Mouse (Mus musculus) E14TG2a.4 (cell line): ENCODE measurements around the gene Cacng2.
A peak's percentile ranks its signal among the peaks of the same experiment; 100 is the strongest.

Experiments
- H3K27me3 ChIP-seq: 2 replicates; pipeline ENCODE4 v1.6.1; 2014; ENCODE audit warnings: low read length, control low read depth; ENCODE audit not compliant: insufficient read depth
- H3K36me3 ChIP-seq: 2 replicates; pipeline ENCODE4 v1.6.1; 2014; ENCODE audit warnings: low read length, control low read depth; ENCODE audit not compliant: insufficient read depth
- H3K4me1 ChIP-seq: replicated peaks from 2 replicates; pipeline ENCODE4 v1.6.1; 2014; ENCODE audit warnings: low read depth, low read length, control low read depth
- H3K4me3 ChIP-seq: replicated peaks from 2 replicates; pipeline ENCODE4 v1.5.1; 2014; ENCODE audit warnings: mild to moderate bottlenecking, low read length
- H3K9me3 ChIP-seq: 2 replicates; pipeline ENCODE4 v1.6.1; 2014; ENCODE audit warnings: low read length, control low read depth
- CTCF ChIP-seq: conservative IDR thresholded peaks from 2 replicates; pipeline ENCODE4 v1.5.1; 2014; ENCODE audit warnings: low read length
- NANOG ChIP-seq: IDR thresholded peaks from 2 replicates; pipeline ENCODE4 v1.6.1; 2014; ENCODE audit warnings: borderline replicate concordance, low read length, mixed read lengths
- POU5F1 ChIP-seq: IDR thresholded peaks from 2 replicates; pipeline ENCODE4 v1.6.1; 2014; ENCODE audit warnings: low read length, borderline replicate concordance

Gene Cacng2

DNA sequence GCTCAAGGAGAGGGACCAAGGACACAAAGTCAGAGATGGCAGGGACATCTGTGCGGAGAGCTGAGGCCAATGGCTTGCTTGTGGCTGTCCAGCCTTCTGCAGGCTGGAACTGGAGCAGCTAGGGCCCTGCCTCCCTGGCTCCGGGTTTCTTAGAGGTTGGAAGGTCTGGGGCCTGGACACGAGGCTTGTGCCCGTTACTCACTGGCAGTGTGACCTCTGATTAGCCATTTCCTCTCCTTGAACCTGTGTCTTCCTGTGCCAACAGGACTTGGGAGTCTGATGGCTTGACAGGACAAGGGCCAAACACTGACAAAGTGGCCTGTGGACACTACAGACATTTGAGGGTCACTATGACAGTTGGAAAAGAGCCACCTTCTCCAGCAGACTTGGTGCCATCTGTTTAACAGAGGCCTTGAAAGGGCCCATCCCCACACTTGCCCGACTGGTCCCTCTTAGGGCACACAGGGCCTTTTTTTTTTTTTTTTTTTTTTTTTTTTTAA lies 138.6 kb downstream of the Cacng2 start:
- TF ChIP-seq CTCF (no peak), POU5F1 (no peak), NANOG (no peak)
- Histone ChIP-seq H3K4me3 (no peak overlapping the region), H3K9me3 (no peaks in the 10 kb centered on the region), H3K4me1 (peaks cover 5% of the 10 kb centered on the region; the same call in 1 of the 2 replicates), H3K36me3 (no peaks in the 10 kb centered on the region), H3K27me3 (peaks cover 22% of the 10 kb centered on the region)

DNA sequence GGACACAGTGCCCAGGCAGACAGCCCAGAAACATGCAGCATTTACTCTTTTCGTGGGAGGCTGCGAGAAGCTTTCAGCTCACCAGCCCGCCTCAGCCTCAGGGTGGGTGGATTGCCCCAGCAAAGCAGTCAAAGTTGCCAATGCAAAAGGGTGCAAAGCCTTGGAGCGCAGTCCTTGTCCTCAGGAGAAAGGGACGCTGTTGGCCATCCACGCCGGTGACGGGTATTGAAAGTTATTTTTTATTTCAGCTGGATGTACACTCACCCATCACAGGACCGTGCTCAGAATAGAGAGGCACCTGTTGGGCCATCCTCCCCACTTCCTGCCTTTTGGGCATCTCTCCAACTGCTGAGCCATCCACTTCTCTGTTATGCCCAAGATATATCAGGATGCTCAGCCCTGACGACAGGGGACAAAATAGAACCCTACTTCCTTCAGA lies 140.4 kb downstream of the Cacng2 start:
- TF ChIP-seq CTCF: no peak
- no peak for TF ChIP-seq NANOG
- TF ChIP-seq POU5F1: no peak
- Histone ChIP-seq H3K4me3 (no peak overlapping the region), H3K9me3 (no peaks in the 10 kb centered on the region), H3K27me3 (peaks cover 11% of the 10 kb centered on the region), H3K36me3 (no peaks in the 10 kb centered on the region), H3K4me1 (peaks cover 5% of the 10 kb centered on the region; the same call in 1 of the 2 replicates)

DNA sequence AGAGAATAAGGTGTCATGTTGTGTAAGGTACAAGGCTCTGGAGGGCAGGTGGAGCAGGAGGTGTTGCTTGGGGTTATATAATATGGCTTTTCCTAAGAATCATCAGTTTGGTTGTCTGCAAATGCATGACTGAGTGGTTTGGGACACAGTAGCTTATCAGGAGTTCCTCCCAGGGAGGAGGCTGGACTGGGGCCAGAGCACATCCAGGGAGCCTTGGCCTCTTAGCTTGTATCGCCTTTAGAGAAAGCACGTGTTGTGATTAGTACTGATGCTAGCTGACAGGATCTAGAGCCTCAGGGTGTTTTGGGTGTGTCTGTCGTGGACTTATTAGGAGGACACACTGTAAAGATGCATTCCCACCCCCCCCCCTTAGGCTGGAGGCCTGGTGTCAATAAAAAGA lies 142.2 kb downstream of the Cacng2 start:
- no peak overlapping the region for H3K4me3 ChIP-seq

DNA sequence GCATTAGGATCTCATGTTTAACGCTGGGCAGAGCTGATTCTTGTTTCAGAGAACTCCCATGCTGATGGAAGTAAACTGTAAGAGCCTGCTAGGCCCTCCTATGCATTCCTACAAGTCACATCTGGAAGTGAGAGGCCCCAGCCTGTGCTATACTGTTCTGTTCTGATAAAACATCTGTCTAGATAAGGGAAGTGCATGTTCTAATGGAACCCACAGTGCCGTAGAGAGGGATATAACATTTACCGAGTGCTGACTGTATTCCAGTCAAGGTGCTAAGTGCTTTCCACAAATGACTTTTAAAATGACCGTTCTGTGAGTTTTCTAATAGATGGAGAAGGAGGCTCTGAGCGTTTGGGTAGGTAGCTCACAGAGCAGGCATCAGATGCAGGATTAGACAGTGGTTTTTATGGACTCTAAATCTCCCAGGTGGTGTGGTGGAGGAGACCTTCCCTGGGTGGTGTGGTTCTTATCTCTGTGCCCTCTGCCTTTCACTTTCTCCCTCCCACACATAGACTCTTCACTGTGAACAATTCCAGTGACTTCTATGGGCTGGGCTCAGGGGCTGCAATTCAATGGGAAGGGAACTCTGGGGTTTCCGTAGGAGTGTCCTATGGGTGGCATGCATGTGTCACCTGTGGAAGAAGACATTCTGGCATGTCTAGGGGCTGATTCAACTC lies 145.5 kb downstream of the Cacng2 start:
- Histone ChIP-seq H3K4me3 (no peak overlapping the region), H3K27me3 (no peaks in the 10 kb centered on the region), H3K4me1 (peaks cover 23% of the 10 kb centered on the region), H3K36me3 (peaks cover 1% of the 10 kb centered on the region), H3K9me3 (no peaks in the 10 kb centered on the region)
- TF ChIP-seq POU5F1 (no peak), NANOG (no peak), CTCF (no peak)

More for the DNA sequence above, 142.2 kb downstream of the Cacng2 start:
- TF ChIP-seq CTCF: no peak
- TF ChIP-seq NANOG: no peak
- no peak for TF ChIP-seq POU5F1
- Histone ChIP-seq H3K36me3 (no peaks in the 10 kb centered on the region), H3K27me3 (peaks cover 4% of the 10 kb centered on the region; the same call in 1 of the 2 replicates), H3K9me3 (no peaks in the 10 kb centered on the region), H3K4me1 (peaks cover 8% of the 10 kb centered on the region)

DNA sequence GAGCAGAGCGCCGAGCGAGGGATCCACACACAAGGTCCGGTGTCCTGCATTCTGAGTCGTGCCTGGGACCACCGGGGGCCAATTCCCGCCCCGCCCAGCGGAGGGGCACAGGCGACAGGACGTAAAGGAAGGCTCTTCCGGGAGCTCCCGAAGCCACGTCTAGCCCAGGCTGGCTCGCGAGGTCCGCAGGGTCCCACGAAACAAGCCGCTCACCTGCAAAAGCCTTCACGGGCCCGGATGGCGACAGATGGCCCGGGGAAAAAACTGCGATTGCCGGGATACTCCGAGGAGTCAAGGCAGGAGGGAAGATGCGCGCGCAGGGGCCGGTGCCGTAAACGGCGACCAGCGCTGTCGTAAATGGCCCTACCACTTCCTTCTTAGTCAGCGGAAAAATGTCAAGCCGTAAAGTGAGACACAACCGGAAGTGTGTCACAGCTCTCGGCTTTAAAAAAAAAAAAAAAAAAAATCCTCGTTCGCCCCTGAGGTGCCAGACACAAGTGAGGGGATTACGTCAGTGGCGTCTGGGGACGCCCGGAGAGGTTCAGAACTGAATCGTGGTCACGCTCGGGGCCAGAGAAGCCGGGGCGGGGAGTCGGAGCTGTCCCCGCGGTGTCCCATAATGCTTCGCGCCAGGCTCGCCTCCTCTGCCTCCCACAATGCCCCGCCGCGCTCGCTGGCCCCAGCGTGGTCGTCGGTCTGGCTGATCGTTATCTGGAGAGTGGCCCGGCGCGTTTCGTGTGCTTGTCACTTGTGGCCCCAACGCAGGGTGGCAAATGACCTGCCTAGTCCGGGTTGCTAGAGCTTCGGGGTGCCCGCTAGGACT lies 149.1 kb downstream of the Cacng2 start, which contains the start of gene Eif3d:
Gene Eif3d (minus strand): TSS at position 344 of the 823 bp plus-strand sequence.
- no peaks in the 10 kb centered on the region for H3K9me3 ChIP-seq
- H3K27me3 ChIP-seq: no peaks in the 10 kb centered on the region
- H3K4me3 ChIP-seq: peak within 1 kb of the TSS; percentile 99
- TF ChIP-seq POU5F1 (no peak), NANOG (no peak), CTCF (no peak)
- H3K36me3 ChIP-seq: peaks cover 38% of the 10 kb centered on the region
- H3K4me1 ChIP-seq: peaks cover 56% of the 10 kb centered on the region

DNA sequence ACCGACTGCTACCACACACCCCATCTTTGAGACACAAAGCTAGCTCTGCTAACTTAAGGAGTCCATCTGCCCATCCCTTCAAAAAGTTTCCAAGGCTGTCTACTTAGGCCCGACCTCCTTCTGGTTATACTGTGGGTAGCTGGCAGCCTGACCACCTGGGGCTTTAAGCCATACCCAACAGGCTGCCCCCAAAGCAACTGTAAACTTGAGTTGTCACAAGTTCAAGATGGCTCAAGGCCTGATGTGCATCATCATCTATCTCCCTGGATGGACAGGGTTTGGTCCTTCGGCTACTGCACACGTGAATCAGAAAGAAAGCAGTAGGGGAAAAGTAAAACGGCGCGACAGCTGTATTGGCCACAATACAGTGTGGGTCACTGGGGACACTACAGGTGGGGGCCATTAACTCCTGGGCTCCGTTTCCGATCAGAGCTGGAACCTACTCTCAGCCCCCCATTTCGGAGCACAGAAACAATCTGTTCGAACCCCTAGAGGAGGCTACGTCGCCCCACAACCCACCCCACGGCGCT lies 149.8 kb downstream of the Cacng2 start:
- Histone ChIP-seq H3K27me3 (no peaks in the 10 kb centered on the region), H3K4me1 (peaks cover 63% of the 10 kb centered on the region), H3K36me3 (peaks cover 44% of the 10 kb centered on the region), H3K4me3 (peak overlapping the region; percentile 99), H3K9me3 (no peaks in the 10 kb centered on the region)
- TF ChIP-seq NANOG: no peak
- TF ChIP-seq CTCF: no peak
- TF ChIP-seq POU5F1: no peak

DNA sequence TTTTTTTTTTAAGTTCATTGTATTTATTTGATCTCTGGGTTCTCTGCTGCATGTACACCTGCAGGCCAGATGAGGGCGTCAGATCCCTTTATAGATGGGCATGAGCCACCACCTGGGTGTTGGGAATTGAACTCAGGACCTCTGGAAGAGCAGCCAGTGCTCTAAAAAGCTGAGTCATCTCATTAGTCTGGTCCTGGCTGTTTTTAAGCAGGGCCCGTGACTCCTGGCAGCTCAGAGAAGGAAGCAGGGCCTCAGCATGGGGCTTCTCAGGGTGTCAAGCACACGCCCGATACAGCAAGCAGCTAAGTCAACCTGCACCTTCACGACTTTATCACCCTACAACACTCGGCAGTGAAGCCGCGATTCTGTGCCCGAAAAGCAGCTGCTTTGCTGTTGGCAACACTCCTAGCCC lies 154.7 kb downstream of the Cacng2 start:
- Histone ChIP-seq H3K4me1 (peaks cover 79% of the 10 kb centered on the region), H3K36me3 (peaks cover 93% of the 10 kb centered on the region), H3K27me3 (no peaks in the 10 kb centered on the region), H3K4me3 (no peak overlapping the region), H3K9me3 (no peaks in the 10 kb centered on the region)
- TF ChIP-seq CTCF (no peak; the same call in 1 of the 2 replicates), NANOG (no peak), POU5F1 (no peak)

DNA sequence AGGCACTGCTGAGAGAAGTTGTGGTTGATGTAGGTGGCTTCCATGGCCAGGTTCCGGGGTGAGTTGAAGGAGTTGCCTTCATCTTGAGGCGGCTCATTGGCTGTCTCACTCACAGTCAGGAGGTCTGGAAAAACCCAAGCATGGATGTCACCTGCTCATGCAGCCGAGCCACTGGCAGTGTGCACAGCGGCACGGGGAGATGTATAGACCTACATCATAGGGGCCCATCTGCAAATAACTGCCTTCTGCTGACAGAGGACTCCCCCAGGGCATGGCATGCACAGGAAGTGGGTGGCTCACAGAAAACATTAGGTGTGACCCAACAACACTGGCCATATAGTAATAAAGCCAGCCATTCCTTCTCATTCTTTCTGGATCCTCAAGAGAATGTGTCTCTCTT lies 157.4 kb downstream of the Cacng2 start:
- no peaks in the 10 kb centered on the region for H3K27me3 ChIP-seq
- TF ChIP-seq NANOG (no peak), POU5F1 (no peak), CTCF (no peak)
- H3K4me1 ChIP-seq: peaks cover 82% of the 10 kb centered on the region
- peaks cover 98% of the 10 kb centered on the region for H3K36me3 ChIP-seq
- H3K9me3 ChIP-seq: no peaks in the 10 kb centered on the region
- no peak overlapping the region for H3K4me3 ChIP-seq
